Mouse (Mus musculus): Measurements from ENCODE around the gene Asb18. TPM values are rescaled to one million over a fixed set of nuclear protein-coding genes. Genes with fewer than 3 reads are reported as not detected.

The Asb18 gene
- total RNA-seq, 2 experiments from 2014 or later, result not detected

GRCm38 (mm10) chr1:89974541-89974940 lies 39.9 kb downstream of the Asb18 start:
- ATAC-seq (ENCODE audit: poor library complexity, severe bottlenecking), result no peak

- no peak for ATAC-seq (ENCODE audit: poor library complexity, severe bottlenecking)
Observed at GRCm38 (mm10) chr1:89971848-89972247, 42.6 kb downstream of the Asb18 start.

- ATAC-seq (ENCODE audit: poor library complexity, severe bottlenecking), result no peak
Observed at GRCm38 (mm10) chr1:89969714-89970110, 44.8 kb downstream of the Asb18 start.

- ATAC-seq (ENCODE audit: poor library complexity, severe bottlenecking), result no peak
Observed at GRCm38 (mm10) chr1:89969072-89969713, 45.3 kb downstream of the Asb18 start.

- no peak for ATAC-seq (ENCODE audit: poor library complexity, severe bottlenecking)
Observed at GRCm38 (mm10) chr1:89968111-89968851, 46.2 kb downstream of the Asb18 start.

- no peak for ATAC-seq (ENCODE audit: poor library complexity, severe bottlenecking)
Observed at GRCm38 (mm10) chr1:89967585-89967984, 46.9 kb downstream of the Asb18 start.

- no peak for ATAC-seq (ENCODE audit: poor library complexity, severe bottlenecking)
Observed at GRCm38 (mm10) chr1:89964426-89964825, 50.0 kb downstream of the Asb18 start.

- no peak for ATAC-seq (ENCODE audit: poor library complexity, severe bottlenecking)
Observed at GRCm38 (mm10) chr1:89963296-89963695, 51.2 kb downstream of the Asb18 start.

DNA sequence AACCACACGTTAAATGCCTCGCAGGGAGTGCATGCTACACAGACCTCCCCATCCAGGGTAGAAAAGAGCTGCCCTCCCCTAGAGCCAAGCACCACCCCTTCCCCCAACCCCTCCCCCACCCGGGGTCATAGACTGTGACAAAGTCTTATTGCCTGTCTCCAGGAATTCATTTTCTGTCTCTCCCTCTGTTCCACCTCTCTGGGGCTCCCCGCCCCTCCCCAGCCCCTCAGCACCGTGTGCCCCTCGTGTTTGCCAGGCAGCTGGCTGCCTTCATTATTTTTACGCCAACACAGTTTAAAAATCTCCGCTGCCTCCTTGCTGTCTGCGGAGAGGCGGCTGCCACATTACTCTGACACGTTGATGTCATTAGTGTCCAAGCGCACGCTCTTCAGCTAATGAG lies 52.4 kb downstream of the Asb18 start:
- ATAC-seq (ENCODE audit: poor library complexity, severe bottlenecking), result no peak

DNA sequence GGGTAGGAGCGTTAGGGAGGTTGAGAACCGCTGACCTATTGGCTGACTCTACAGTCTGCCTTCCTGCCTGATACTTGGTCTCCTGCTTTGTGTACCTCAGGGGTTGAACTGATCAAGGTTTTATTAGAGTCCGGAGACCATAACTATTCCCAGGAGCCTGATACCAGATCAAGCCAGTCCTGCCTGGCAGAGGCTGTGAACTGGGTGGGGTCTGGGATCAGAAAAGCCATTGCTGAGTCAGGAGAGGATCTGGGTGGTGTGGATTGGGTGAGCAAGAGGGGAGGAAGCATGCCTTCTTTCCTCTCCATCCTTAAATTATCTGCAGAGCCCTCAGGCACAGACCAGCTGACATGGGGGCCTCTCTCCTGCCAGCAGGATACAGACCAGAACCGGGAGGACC lies 55.1 kb downstream of the Asb18 start:
- ATAC-seq (ENCODE audit: poor library complexity, severe bottlenecking), result no peak

GRCm38 (mm10) chr1:89943202-89943601 lies 71.3 kb downstream of the Asb18 start:
- peak; percentile 71 for ATAC-seq (ENCODE audit: poor library complexity, severe bottlenecking)

GRCm38 (mm10) chr1:89942395-89942976 lies 72.0 kb downstream of the Asb18 start:
- no peak for ATAC-seq (ENCODE audit: poor library complexity, severe bottlenecking)

DNA sequence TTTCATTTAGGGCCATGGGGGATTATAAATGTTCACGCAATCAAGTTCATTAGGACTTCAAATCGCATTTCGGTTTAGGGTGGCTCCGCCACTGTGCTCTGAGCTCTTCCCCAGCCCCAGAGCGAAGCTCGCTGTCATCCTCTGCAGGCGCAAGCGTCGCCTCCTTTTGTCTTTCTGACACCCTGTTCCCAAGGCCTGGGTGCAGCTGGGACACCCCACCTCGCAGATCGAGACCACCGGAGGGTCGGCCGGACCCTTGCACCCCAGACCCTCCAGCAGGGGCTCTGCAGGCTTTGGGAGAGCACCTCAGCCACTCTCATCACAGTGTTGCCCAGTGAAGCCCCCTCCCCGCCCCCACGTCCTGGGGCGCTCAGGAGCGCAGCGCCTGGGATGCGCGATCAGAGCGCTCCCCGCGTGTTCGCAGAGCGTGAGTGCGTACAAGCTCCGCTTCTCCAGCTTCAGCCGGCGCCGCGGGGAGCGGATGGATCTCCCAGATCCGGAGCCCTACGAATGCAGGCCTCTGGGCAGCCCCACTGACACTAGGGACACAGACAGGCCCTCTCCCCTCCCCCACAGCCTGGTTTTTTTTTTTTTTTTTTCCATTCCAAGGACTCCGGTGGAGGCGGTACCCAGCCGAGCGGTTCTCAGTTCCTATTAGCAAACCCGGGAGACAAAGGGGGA lies 72.6 kb downstream of the Asb18 start:
- no peak for ATAC-seq (ENCODE audit: poor library complexity, severe bottlenecking)

GRCm38 (mm10) chr1:89940961-89941524 lies 73.4 kb downstream of the Asb18 start:
- ATAC-seq (ENCODE audit: poor library complexity, severe bottlenecking), result no peak

DNA sequence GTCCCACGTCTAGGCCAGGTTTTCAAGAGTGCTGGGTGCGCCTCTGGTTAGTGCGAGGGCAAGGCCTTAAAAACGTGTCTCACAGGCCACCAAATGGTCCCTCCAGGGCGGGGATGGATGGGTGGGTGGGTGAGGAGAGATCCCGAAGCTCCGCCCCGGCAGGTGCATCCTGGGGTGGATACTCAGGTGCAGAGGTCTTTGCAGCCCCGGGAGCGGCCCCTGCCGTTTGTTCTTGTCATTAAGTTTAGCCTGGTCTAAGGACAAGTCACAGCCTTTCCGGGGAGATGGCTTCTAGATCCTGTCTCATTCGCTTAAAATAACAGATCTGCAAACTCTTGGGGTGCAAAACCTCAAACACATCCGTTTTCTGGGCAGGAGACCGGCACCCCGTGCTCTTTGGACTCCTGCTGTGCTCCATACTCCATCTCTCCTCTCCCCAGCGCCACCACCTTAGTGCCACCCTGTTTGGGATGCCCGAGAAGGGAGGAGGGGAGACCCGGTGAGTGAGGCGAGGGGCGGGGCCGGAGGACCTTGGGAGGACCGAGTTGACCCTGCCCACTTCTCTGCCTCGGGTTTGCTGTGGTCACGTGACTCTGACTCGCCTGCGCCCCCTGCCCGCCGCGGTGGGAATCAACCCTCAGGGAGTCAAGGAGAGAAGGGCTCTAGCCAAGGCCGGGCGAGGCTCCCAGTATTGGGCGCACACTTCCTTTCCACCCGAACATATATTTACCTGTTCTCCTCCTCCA lies 74.3 kb downstream of the Asb18 start:
- peak; percentile 77 for ATAC-seq (ENCODE audit: poor library complexity, severe bottlenecking)

DNA sequence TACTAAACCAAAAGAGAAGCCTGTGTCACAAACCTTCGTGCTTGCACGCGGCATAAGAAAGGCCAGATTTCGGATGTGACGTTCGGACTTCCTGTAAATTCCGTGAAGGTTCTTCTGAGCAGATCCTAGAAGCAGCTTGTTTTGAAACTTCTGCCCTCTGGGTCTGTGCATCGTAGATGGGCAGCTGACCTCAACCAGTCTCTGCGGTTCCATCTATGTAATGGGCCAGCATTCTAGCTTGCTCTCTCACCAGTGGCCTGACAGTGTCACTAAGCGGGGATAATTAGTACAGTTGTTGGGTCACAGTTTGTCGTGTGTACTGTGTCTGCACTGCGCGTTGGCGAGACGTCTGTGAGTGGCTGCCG lies 74.9 kb downstream of the Asb18 start:
- ATAC-seq (ENCODE audit: poor library complexity, severe bottlenecking), result no peak

DNA sequence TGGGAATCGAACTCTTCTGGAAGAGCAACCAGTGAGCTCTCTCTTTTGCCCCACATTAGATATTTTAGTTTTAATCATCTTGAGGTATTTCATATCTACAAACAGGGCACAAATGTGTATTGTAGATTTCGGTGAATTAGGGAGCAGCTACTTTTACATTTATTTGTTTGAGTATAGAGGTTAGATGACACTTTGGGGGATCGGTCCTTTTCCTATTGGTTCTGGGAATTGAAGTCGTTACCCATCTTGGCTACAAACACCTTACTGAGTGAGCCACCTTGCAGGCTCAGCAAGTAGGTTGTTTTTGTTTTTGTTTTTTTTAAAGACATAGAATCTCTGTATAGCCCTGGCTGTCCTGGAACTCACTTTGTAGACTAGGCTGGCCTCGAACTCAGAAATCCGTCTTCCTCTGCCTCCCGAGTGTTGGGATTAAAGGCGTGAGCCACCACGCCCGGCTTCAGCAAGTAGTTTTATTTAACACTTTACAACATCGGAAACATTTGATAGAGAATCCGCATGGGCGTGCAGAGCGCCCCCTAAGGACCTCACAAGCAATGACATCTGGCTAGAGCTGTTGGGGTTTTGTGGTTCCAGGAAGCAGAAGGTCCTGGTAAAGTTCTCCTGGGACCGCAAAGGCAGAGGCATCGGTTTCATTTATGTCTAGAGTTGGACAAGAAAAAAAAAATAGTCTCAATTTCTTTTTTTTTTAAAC lies 75.4 kb downstream of the Asb18 start:
- ATAC-seq (ENCODE audit: poor library complexity, severe bottlenecking), result peak; percentile 35; the same call in 1 of the 2 replicates

GRCm38 (mm10) chr1:89935493-89936348 lies 78.7 kb downstream of the Asb18 start:
- no peak for ATAC-seq (ENCODE audit: poor library complexity, severe bottlenecking)

Measured in megakaryocyte, adult 5-6 weeks (primary cell).